Mouse (Mus musculus) kidney, postnatal 10 days (tissue): ENCODE data around the gene Tapt1.

Source experiments
- DNase-seq: peaks from one replicate; pipeline ENCODE4 v3.0.0; 2021; ENCODE audit warnings: mixed read lengths

Gene Tapt1

GRCm38 (mm10) chr5:44233933-44234332 is 7.5 kb upstream of the Tapt1 start:
- no peak for DNase-seq

GRCm38 (mm10) chr5:44228756-44229155 is 2.3 kb upstream of the Tapt1 start:
- no peak for DNase-seq

- no peak for DNase-seq
Measured at GRCm38 (mm10) chr5:44228323-44228722, 1.9 kb upstream of the Tapt1 start.

- no peak for DNase-seq
Measured at GRCm38 (mm10) chr5:44227462-44227840, 1.0 kb upstream of the Tapt1 start.

- peak; percentile 59 for DNase-seq
Measured at GRCm38 (mm10) chr5:44225911-44226520, 410 bp downstream of the Tapt1 start.

- DNase-seq = no peak
Measured at GRCm38 (mm10) chr5:44224916-44225600, 1.4 kb downstream of the Tapt1 start.

- peak; percentile 41 for DNase-seq
Measured at GRCm38 (mm10) chr5:44224251-44224650, 2.2 kb downstream of the Tapt1 start.

GRCm38 (mm10) chr5:44223341-44223881 is 3.0 kb downstream of the Tapt1 start:
- DNase-seq = no peak

GRCm38 (mm10) chr5:44220430-44220829 is 6.0 kb downstream of the Tapt1 start:
- DNase-seq = no peak

- DNase-seq = no peak
Measured at GRCm38 (mm10) chr5:44219871-44220270, 6.6 kb downstream of the Tapt1 start.

- DNase-seq = no peak
Measured at GRCm38 (mm10) chr5:44218483-44218882, 7.9 kb downstream of the Tapt1 start.

GRCm38 (mm10) chr5:44217685-44218041 is 8.8 kb downstream of the Tapt1 start:
- DNase-seq = no peak

- no peak for DNase-seq
Measured at GRCm38 (mm10) chr5:44217041-44217684, 9.3 kb downstream of the Tapt1 start.

- no peak for DNase-seq
Measured at GRCm38 (mm10) chr5:44215118-44215517, 11.3 kb downstream of the Tapt1 start.

GRCm38 (mm10) chr5:44214025-44214424 is 12.4 kb downstream of the Tapt1 start:
- DNase-seq = no peak

- DNase-seq = no peak
Measured at GRCm38 (mm10) chr5:44213391-44213790, 13.0 kb downstream of the Tapt1 start.

- no peak for DNase-seq
Measured at GRCm38 (mm10) chr5:44211818-44212465, 14.5 kb downstream of the Tapt1 start.

- DNase-seq = no peak
Measured at GRCm38 (mm10) chr5:44207286-44207685, 19.1 kb downstream of the Tapt1 start.

GRCm38 (mm10) chr5:44206651-44207050 is 19.8 kb downstream of the Tapt1 start:
- DNase-seq = peak; percentile 30

- DNase-seq = no peak
Measured at GRCm38 (mm10) chr5:44203410-44203809, 23.0 kb downstream of the Tapt1 start.

- DNase-seq = no peak
Measured at GRCm38 (mm10) chr5:44201665-44202064, 24.8 kb downstream of the Tapt1 start.

- DNase-seq = no peak
Measured at GRCm38 (mm10) chr5:44199109-44199508, 27.3 kb downstream of the Tapt1 start.

GRCm38 (mm10) chr5:44198471-44198870 is 28.0 kb downstream of the Tapt1 start:
- no peak for DNase-seq

- no peak for DNase-seq
Measured at GRCm38 (mm10) chr5:44197806-44198205, 28.6 kb downstream of the Tapt1 start.
